Mouse (Mus musculus): Measurements from ENCODE around the gene Dnajb2. TPM values are rescaled to one million over a fixed set of nuclear protein-coding genes. Genes with fewer than 3 reads are reported as not detected.

Gene Dnajb2
- polyA plus RNA-seq, 1 experiment, result 27.7 TPM

GRCm38 (mm10) chr1:75191622-75192402 is 44.4 kb upstream of the Dnajb2 start, which contains the start of the genes Ankzf1 and Atg9a:
Gene Ankzf1, plus strand, starts transcription at chr1:75192151.
Gene Atg9a, minus strand, starts transcription at chr1:75192196.
- H3K79me2 ChIP-seq (ENCODE audit: control insufficient read depth, insufficient read depth), result peaks cover 8% of the 10 kb centered on the region
- no peaks in the 10 kb centered on the region for H3K36me3 ChIP-seq (ENCODE audit: control insufficient read depth, insufficient read depth)
- peaks cover 3% of the 10 kb centered on the region for H3K79me3 ChIP-seq (ENCODE audit: low read depth)
- TF ChIP-seq MAX (IDR thresholded peaks at IDR 0.05) (no peak), CEBPB (IDR thresholded peaks at IDR 0.05; ENCODE audit: low read depth) (no peak), USF1 (IDR thresholded peaks at IDR 0.05; ENCODE audit: low read depth) (no peak), MYOD1 (IDR thresholded peaks at IDR 0.05; ENCODE audit: control insufficient read depth, insufficient read length, low read depth) (no peak), FOSL1 (IDR thresholded peaks at IDR 0.05; ENCODE audit: insufficient read depth, low read length, poor library complexity, severe bottlenecking) (no peak), MYOG (IDR thresholded peaks at IDR 0.05; ENCODE audit: control insufficient read depth, extremely low read depth, insufficient read length) (no peak), CTCF (IDR thresholded peaks at IDR 0.05; ENCODE audit: control insufficient read depth, insufficient read depth, insufficient read length) (no peak)
- H3K4me3 ChIP-seq (ENCODE audit: insufficient read depth, poor library complexity, severe bottlenecking), result peak within 1 kb of the TSS; percentile 75
- H3K27me3 ChIP-seq (ENCODE audit: control insufficient read depth, insufficient read depth, insufficient read length), result no peaks in the 10 kb centered on the region
- H3ac ChIP-seq (ENCODE audit: control insufficient read depth, insufficient read length, low read depth), result peak within 1 kb of the TSS; percentile 81

- Histone ChIP-seq H3K36me3 (ENCODE audit: control insufficient read depth, insufficient read depth) (peaks cover under 1% of the 10 kb centered on the region), H3K79me2 (ENCODE audit: control insufficient read depth, insufficient read depth) (peaks cover 8% of the 10 kb centered on the region), H3K4me3 (ENCODE audit: insufficient read depth, poor library complexity, severe bottlenecking) (peak overlapping the region; percentile 75), H3K27me3 (ENCODE audit: control insufficient read depth, insufficient read depth, insufficient read length) (no peaks in the 10 kb centered on the region), H3ac (ENCODE audit: control insufficient read depth, insufficient read length, low read depth) (peak overlapping the region; percentile 57), H3K79me3 (ENCODE audit: low read depth) (peaks cover 3% of the 10 kb centered on the region)
- no peak for TF ChIP-seq USF1 (IDR thresholded peaks at IDR 0.05; ENCODE audit: low read depth)
- no peak for TF ChIP-seq MAX (IDR thresholded peaks at IDR 0.05)
- no peak for TF ChIP-seq CEBPB (IDR thresholded peaks at IDR 0.05; ENCODE audit: low read depth)
- no peak for TF ChIP-seq MYOD1 (IDR thresholded peaks at IDR 0.05; ENCODE audit: control insufficient read depth, insufficient read length, low read depth)
- no peak for TF ChIP-seq MYOG (IDR thresholded peaks at IDR 0.05; ENCODE audit: control insufficient read depth, extremely low read depth, insufficient read length)
- no peak for TF ChIP-seq CTCF (IDR thresholded peaks at IDR 0.05; ENCODE audit: control insufficient read depth, insufficient read depth, insufficient read length)
- TF ChIP-seq FOSL1 (IDR thresholded peaks at IDR 0.05; ENCODE audit: insufficient read depth, low read length, poor library complexity, severe bottlenecking), result no peak
Observed at GRCm38 (mm10) chr1:75192452-75192851, 43.8 kb upstream of the Dnajb2 start.

- Histone ChIP-seq H3ac (ENCODE audit: control insufficient read depth, insufficient read length, low read depth) (no peak overlapping the region), H3K79me2 (ENCODE audit: control insufficient read depth, insufficient read depth) (no peaks in the 10 kb centered on the region), H3K27me3 (ENCODE audit: control insufficient read depth, insufficient read depth, insufficient read length) (no peaks in the 10 kb centered on the region), H3K4me3 (ENCODE audit: insufficient read depth, poor library complexity, severe bottlenecking) (no peak overlapping the region), H3K79me3 (ENCODE audit: low read depth) (no peaks in the 10 kb centered on the region), H3K36me3 (ENCODE audit: control insufficient read depth, insufficient read depth) (peaks cover 4% of the 10 kb centered on the region)
- TF ChIP-seq CEBPB (IDR thresholded peaks at IDR 0.05; ENCODE audit: low read depth) (no peak), CTCF (IDR thresholded peaks at IDR 0.05; ENCODE audit: control insufficient read depth, insufficient read depth, insufficient read length) (no peak)
Observed at GRCm38 (mm10) chr1:75201236-75201635, 35.0 kb upstream of the Dnajb2 start.

- H3K36me3 ChIP-seq (ENCODE audit: control insufficient read depth, insufficient read depth), result peaks cover 25% of the 10 kb centered on the region
- no peak overlapping the region for H3K4me3 ChIP-seq (ENCODE audit: insufficient read depth, poor library complexity, severe bottlenecking)
- peaks cover 35% of the 10 kb centered on the region for H3K79me2 ChIP-seq (ENCODE audit: control insufficient read depth, insufficient read depth)
- H3K79me3 ChIP-seq (ENCODE audit: low read depth), result peaks cover 26% of the 10 kb centered on the region
- no peaks in the 10 kb centered on the region for H3K27me3 ChIP-seq (ENCODE audit: control insufficient read depth, insufficient read depth, insufficient read length)
- no peak overlapping the region for H3ac ChIP-seq (ENCODE audit: control insufficient read depth, insufficient read length, low read depth)
- TF ChIP-seq CEBPB (IDR thresholded peaks at IDR 0.05; ENCODE audit: low read depth), result no peak
- TF ChIP-seq FOSL1 (IDR thresholded peaks at IDR 0.05; ENCODE audit: insufficient read depth, low read length, poor library complexity, severe bottlenecking), result no peak
Observed at GRCm38 (mm10) chr1:75208967-75209678, 27.1 kb upstream of the Dnajb2 start.

- H3K4me3 ChIP-seq (ENCODE audit: insufficient read depth, poor library complexity, severe bottlenecking), result peak within 1 kb of the TSS; percentile 93
- H3K36me3 ChIP-seq (ENCODE audit: control insufficient read depth, insufficient read depth), result peaks cover 35% of the 10 kb centered on the region
- H3K79me2 ChIP-seq (ENCODE audit: control insufficient read depth, insufficient read depth), result peaks cover 48% of the 10 kb centered on the region
- H3K79me3 ChIP-seq (ENCODE audit: low read depth), result peaks cover 30% of the 10 kb centered on the region
- no peaks in the 10 kb centered on the region for H3K27me3 ChIP-seq (ENCODE audit: control insufficient read depth, insufficient read depth, insufficient read length)
- peak within 1 kb of the TSS; percentile 98 for H3ac ChIP-seq (ENCODE audit: control insufficient read depth, insufficient read length, low read depth)
- TF ChIP-seq CEBPB (IDR thresholded peaks at IDR 0.05; ENCODE audit: low read depth) (no peak), MYOG (IDR thresholded peaks at IDR 0.05; ENCODE audit: control insufficient read depth, extremely low read depth, insufficient read length) (no peak), FOSL1 (IDR thresholded peaks at IDR 0.05; ENCODE audit: insufficient read depth, low read length, poor library complexity, severe bottlenecking) (no peak), MAX (IDR thresholded peaks at IDR 0.05) (no peak)
Observed at GRCm38 (mm10) chr1:75210136-75211087, 25.8 kb upstream of the Dnajb2 start, which contains the start of the genes Glb1l and Stk16. Gene Glb1l, minus strand, starts transcription at chr1:75210813. Gene Stk16, plus strand, starts transcription at chr1:75210838.
